In the genomic region with DNA sequence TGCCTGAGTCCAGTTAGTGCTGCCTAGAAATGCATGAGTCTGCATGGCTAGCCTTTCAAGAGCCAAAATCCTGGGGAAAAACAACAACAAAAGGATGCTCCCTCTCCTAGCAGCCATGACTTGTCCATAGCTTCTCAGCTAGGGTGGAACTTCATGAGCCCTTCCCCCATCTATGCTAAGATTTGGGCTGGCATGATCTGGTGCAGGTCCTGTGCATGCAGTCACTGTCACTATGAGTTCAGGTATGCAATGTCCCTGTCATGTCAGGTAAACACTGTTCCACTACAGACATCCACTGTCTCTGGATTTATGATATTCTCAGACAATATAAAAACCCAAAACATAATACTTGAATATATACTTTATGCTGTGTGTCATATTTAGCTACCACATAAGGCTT, we compare ENCODE assay signal across 18 mouse cellular contexts.
"Had no signal": no experiment of that assay in that cellular context is flagged by ENCODE, and none has a peak within 500 bp of the region (broad histone marks: within the 10 kb centered on the region; RNA-seq: fewer than 3 reads in every experiment).

No protein-coding gene starts in this region.

- H3K4me3 ChIP-seq: liver, embryonic 13.5 days; liver, embryonic 15.5 days; lung, embryonic 15.5 days; megakaryocyte, embryonic 14.5 days; midbrain, embryonic 12.5 days; neural tube, embryonic 13.5 days; stomach, embryonic 15.5 days had no signal

- ATAC-seq: liver, postnatal 0 days; lung, postnatal 0 days had no signal

- H3K27me3 ChIP-seq: liver, embryonic 13.5 days; liver, embryonic 15.5 days; lung, embryonic 15.5 days; megakaryocyte, embryonic 14.5 days; midbrain, embryonic 12.5 days; neural tube, embryonic 13.5 days; stomach, embryonic 15.5 days had no signal

- DNase-seq: liver, embryonic 13.5 days; liver, postnatal 0 days; lung, adult 2 months; lung, postnatal 14 days; lung, postnatal 36 days; right cerebral cortex, postnatal 14 days; thymus, adult 2 months; thymus, postnatal 25 days; thymus, postnatal 4 days had no signal

- H3K9ac ChIP-seq: liver, embryonic 13.5 days; liver, embryonic 15.5 days; liver, postnatal 0 days; lung, embryonic 15.5 days; midbrain, embryonic 12.5 days; neural tube, embryonic 13.5 days; stomach, embryonic 15.5 days had no signal

- H3K27ac ChIP-seq: liver, embryonic 13.5 days; liver, embryonic 15.5 days; lung, embryonic 15.5 days; macrophage; midbrain, embryonic 12.5 days; neural tube, embryonic 13.5 days; stomach, embryonic 15.5 days; stomach, postnatal 0 days had no signal

- H3K9me3 ChIP-seq: liver, embryonic 13.5 days; liver, embryonic 15.5 days; lung, embryonic 15.5 days; megakaryocyte, embryonic 14.5 days; midbrain, embryonic 12.5 days; neural tube, embryonic 13.5 days; stomach, embryonic 15.5 days had no signal

- H3K4me2 ChIP-seq: liver, embryonic 13.5 days; liver, embryonic 15.5 days; lung, embryonic 15.5 days; midbrain, embryonic 12.5 days; neural tube, embryonic 13.5 days; stomach, embryonic 15.5 days had no signal

- H3K4me1 ChIP-seq: liver, embryonic 13.5 days; liver, embryonic 15.5 days; lung, embryonic 15.5 days; megakaryocyte, embryonic 14.5 days; midbrain, embryonic 12.5 days; neural tube, embryonic 13.5 days; stomach, embryonic 15.5 days had no signal

- H3K36me3 ChIP-seq: liver, embryonic 13.5 days; liver, embryonic 15.5 days; lung, embryonic 15.5 days; midbrain, embryonic 12.5 days; neural tube, embryonic 13.5 days; stomach, embryonic 15.5 days had no signal
